Mouse (Mus musculus) stomach, embryonic 15.5 days (tissue): ENCODE results near the gene Cdk2ap2. TPM values are rescaled to one million over a fixed set of nuclear protein-coding genes. Genes with fewer than 3 reads are reported as not detected.
"Not testable (repeated sequence)": the region's sequence is repeated elsewhere in the genome, so short reads cannot be mapped to it uniquely, and the experiment has no call there.

Source experiments
- ATAC-seq: fragments of 200-750 bp; cut with Nextera tagmentation; 2 replicates; pipeline ENCODE4 v1.8.0; 2017; ENCODE audit warnings: low read depth, moderate number of reproducible peaks, moderate TSS enrichment; ENCODE audit not compliant: insufficient read depth, low FRiP score
- H3K27ac ChIP-seq: fragments of 300-500 bp; sonication (generic); 2 replicates; pipeline ENCODE4 v1.5.1; 2015; ENCODE audit warnings: mild to moderate bottlenecking, inconsistent platforms
- H3K27me3 ChIP-seq: fragments of 300-500 bp; sonication (generic); replicated peaks from 2 replicates; pipeline ENCODE4 v1.6.1; 2015; ENCODE audit warnings: inconsistent platforms
- H3K36me3 ChIP-seq: fragments of 300-500 bp; sonication (generic); 2 replicates; pipeline ENCODE4 v1.6.1; 2015; ENCODE audit warnings: inconsistent platforms
- H3K4me1 ChIP-seq: fragments of 300-500 bp; sonication (generic); 2 replicates; pipeline ENCODE4 v1.6.1; 2015; ENCODE audit warnings: inconsistent platforms
- H3K4me2 ChIP-seq: fragments of 300-500 bp; sonication (generic); 2 replicates; pipeline ENCODE4 v1.6.1; 2015; ENCODE audit warnings: mild to moderate bottlenecking, inconsistent platforms
- H3K4me3 ChIP-seq: fragments of 300-500 bp; sonication (generic); replicated peaks from 2 replicates; pipeline ENCODE4 v1.5.1; 2015; ENCODE audit warnings: inconsistent platforms
- H3K9ac ChIP-seq: fragments of 300-500 bp; sonication (generic); 2 replicates; pipeline ENCODE4 v1.6.1; 2015; ENCODE audit warnings: inconsistent platforms
- H3K9me3 ChIP-seq: fragments of 300-500 bp; sonication (generic); 2 replicates; pipeline ENCODE4 v1.6.1; 2016; ENCODE audit warnings: inconsistent platforms
- WGBS: fragments of 180-500 bp; shearing (Covaris S2); methylation state at CpG from one replicate; pipeline ENCODE4 v1.1.7; 2015; 5-methylcytosine and 5-hydroxymethylcytosine counted together
- polyA plus RNA-seq: library from polyadenylated mRNA; unstranded; fragments of >200 nt; fragmentation: Nextera tagmentation; extraction: Ambion mirVana; gene quantifications from 2 replicates; pipeline ENCODE4 v1.2.1, GENCODE M21; 2015

Gene Cdk2ap2
- polyA plus RNA-seq, 1 experiment from 2014 or later, result 121 TPM

DNA sequence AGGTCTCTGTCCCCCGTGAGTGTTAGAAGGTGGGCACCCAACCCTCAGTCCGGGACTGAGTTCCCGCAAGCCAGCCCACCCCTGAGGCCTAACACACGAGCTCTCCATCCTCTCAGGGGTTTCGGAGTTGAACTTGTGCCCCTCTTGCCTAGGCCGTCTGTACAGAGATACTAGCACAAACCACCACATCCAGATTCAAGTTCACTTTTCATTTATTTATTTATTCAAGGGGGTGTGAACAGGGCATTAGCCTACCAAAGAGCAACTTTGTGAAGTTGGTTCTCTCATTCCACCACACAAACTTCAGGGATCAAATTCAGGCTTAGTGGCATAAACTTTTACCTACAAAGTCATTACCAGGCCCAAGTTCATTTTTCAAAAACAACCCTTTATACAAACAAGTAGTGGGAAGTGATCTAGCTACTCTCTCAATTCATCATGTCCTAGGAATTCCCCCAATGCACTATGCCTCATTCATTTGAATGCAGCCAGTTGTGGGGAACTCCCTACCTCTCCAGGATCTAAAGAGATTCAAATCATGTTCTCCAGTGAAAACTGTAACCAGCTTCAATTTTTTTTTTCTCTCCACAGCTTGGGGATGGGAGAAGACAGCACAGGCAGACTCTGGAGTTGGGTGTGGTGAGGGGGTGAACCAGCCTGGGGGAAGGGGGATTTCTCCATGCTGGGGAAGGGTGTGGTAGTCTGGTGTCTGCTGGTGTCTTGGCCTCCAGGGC, 38.4 kb downstream of the Cdk2ap2 start:
- not testable (repeated sequence) for H3K36me3 ChIP-seq, H3K27ac ChIP-seq, H3K27me3 ChIP-seq, H3K9ac ChIP-seq, H3K4me2 ChIP-seq, H3K4me1 ChIP-seq, ATAC-seq, H3K4me3 ChIP-seq, H3K9me3 ChIP-seq
- WGBS, result 70% methylated on average over 6 of the region's 6 CpGs

- not testable (repeated sequence) for ATAC-seq, H3K27ac ChIP-seq, H3K4me1 ChIP-seq, H3K9ac ChIP-seq, H3K4me3 ChIP-seq, H3K27me3 ChIP-seq, H3K4me2 ChIP-seq, H3K9me3 ChIP-seq, H3K36me3 ChIP-seq
- 22% methylated on average over 8 of the region's 8 CpGs for WGBS
Measured at GRCm38 (mm10) chr19:4135963-4136345, 39.0 kb downstream of the Cdk2ap2 start.

GRCm38 (mm10) chr19:4136463-4136862, 39.5 kb downstream of the Cdk2ap2 start:
- no peaks in the 10 kb centered on the region for H3K27me3 ChIP-seq
- H3K4me1 ChIP-seq, result no peaks in the 10 kb centered on the region
- no peak overlapping the region for H3K9ac ChIP-seq
- H3K4me2 ChIP-seq, result no peak overlapping the region
- WGBS, result 81% methylated on average over 5 of the region's 5 CpGs
- ATAC-seq, result no peak
- no peaks in the 10 kb centered on the region for H3K9me3 ChIP-seq
- no peak overlapping the region for H3K27ac ChIP-seq
- peaks cover 5% of the 10 kb centered on the region for H3K36me3 ChIP-seq
- H3K4me3 ChIP-seq, result no peak overlapping the region

GRCm38 (mm10) chr19:4137913-4138312, 40.9 kb downstream of the Cdk2ap2 start:
- Histone ChIP-seq H3K4me2 (no peak overlapping the region), H3K9ac (no peak overlapping the region), H3K27me3 (no peaks in the 10 kb centered on the region), H3K4me1 (no peaks in the 10 kb centered on the region), H3K27ac (no peak overlapping the region), H3K4me3 (no peak overlapping the region), H3K36me3 (no peaks in the 10 kb centered on the region), H3K9me3 (no peaks in the 10 kb centered on the region)
- ATAC-seq, result no peak
- 79% methylated on average over 5 of the region's 5 CpGs for WGBS

DNA sequence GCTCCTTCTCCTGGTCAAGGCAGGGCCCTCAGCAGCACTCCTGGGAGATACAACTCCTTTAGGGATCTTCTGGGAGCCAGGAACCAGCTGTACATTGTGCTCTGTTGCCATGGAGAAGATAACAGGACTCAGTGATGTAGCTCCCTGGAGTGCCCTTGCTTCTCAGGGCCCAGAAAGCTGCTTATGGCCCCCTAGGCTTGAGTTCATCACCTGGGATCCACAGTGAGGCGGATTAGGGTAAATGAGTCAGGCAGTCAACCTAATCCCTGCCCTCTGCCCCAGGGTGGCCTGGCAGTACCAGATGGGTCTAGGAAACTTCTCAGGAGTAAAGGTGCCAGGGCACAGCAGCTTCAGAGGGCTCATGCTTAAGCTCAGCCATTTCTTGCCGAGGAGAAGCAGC, 42.5 kb downstream of the Cdk2ap2 start, which contains the start of gene Gpr152:
Gene Gpr152, plus strand, starts transcription at position 342 of the 400 bp plus-strand sequence.
- no peaks in the 10 kb centered on the region for H3K9me3 ChIP-seq
- ATAC-seq, result no peak
- no peaks in the 10 kb centered on the region for H3K36me3 ChIP-seq
- H3K4me3 ChIP-seq, result no peak within 1 kb of the TSS
- H3K27me3 ChIP-seq, result no peaks in the 10 kb centered on the region
- no peaks in the 10 kb centered on the region for H3K4me1 ChIP-seq
- no peak within 1 kb of the TSS for H3K4me2 ChIP-seq
- H3K9ac ChIP-seq, result no peak within 1 kb of the TSS
- 82% methylated on average over 2 of the region's 2 CpGs for WGBS
- no peak within 1 kb of the TSS for H3K27ac ChIP-seq

GRCm38 (mm10) chr19:4140147-4140546, 43.2 kb downstream of the Cdk2ap2 start:
- no peak overlapping the region for H3K27ac ChIP-seq
- no peak overlapping the region for H3K4me3 ChIP-seq
- ATAC-seq, result no peak
- no peak overlapping the region for H3K4me2 ChIP-seq
- H3K9me3 ChIP-seq, result no peaks in the 10 kb centered on the region
- WGBS, result 61% methylated on average over 6 of the region's 6 CpGs
- no peak overlapping the region for H3K9ac ChIP-seq
- H3K27me3 ChIP-seq, result no peaks in the 10 kb centered on the region
- no peaks in the 10 kb centered on the region for H3K4me1 ChIP-seq
- no peaks in the 10 kb centered on the region for H3K36me3 ChIP-seq

GRCm38 (mm10) chr19:4142416-4143173, 45.6 kb downstream of the Cdk2ap2 start:
- Histone ChIP-seq H3K27me3 (no peaks in the 10 kb centered on the region), H3K27ac (no peak overlapping the region), H3K4me1 (no peaks in the 10 kb centered on the region), H3K9me3 (no peaks in the 10 kb centered on the region), H3K4me2 (no peak overlapping the region), H3K36me3 (no peaks in the 10 kb centered on the region), H3K9ac (no peak overlapping the region), H3K4me3 (no peak overlapping the region)
- 0 out of 2 replicates have a peak, but pooled peaks have one; percentile 9 for ATAC-seq
- WGBS, result 93% methylated on average over 18 of the region's 18 CpGs

DNA sequence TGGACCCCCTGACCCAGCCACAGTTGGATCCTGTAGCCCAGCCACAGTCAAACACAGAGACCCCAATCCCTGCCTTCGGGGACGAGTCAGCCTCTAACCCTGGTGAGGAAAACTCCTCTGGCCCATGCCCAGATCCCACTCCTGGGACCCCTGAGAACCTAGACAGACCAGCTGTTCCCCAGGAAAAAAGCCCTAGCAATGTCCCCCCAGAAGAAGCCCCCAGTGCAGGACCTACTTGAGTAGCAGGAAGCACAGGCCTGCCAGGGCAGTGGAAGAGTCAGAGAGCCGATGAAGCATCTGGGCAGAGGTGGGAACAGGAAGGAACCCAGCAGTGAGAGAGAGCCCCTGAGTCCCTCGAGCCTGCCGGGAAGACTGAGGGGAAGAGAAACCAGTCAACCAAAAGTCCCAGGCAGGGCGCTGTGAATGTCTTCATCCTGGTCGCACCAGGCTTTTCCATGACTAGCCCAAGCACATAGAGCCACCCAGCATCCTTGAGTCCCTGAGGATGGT, 46.8 kb downstream of the Cdk2ap2 start, which contains the start of gene Cabp4:
Gene Cabp4, minus strand, starts transcription at position 275 of the 510 bp plus-strand sequence.
- Histone ChIP-seq H3K9ac (no peak within 1 kb of the TSS), H3K4me1 (0 out of 2 replicates have a peak, but pooled peaks cover 7% of the 10 kb centered on the region), H3K9me3 (no peaks in the 10 kb centered on the region), H3K4me3 (no peak within 1 kb of the TSS), H3K4me2 (no peak within 1 kb of the TSS), H3K27me3 (no peaks in the 10 kb centered on the region), H3K27ac (no peak within 1 kb of the TSS), H3K36me3 (no peaks in the 10 kb centered on the region)
- no peak for ATAC-seq
- WGBS, result 69% methylated on average over 7 of the region's 7 CpGs

- H3K4me1 ChIP-seq, result peaks cover 16% of the 10 kb centered on the region
- no peak overlapping the region for H3K9ac ChIP-seq
- 73% methylated on average over 16 of the region's 16 CpGs for WGBS
- H3K4me2 ChIP-seq, result no peak overlapping the region
- no peaks in the 10 kb centered on the region for H3K36me3 ChIP-seq
- H3K9me3 ChIP-seq, result no peaks in the 10 kb centered on the region
- no peak overlapping the region for H3K4me3 ChIP-seq
- H3K27ac ChIP-seq, result no peak overlapping the region
- ATAC-seq, result no peak
- no peaks in the 10 kb centered on the region for H3K27me3 ChIP-seq
Measured at GRCm38 (mm10) chr19:4144550-4145498, 47.8 kb downstream of the Cdk2ap2 start.

- H3K9me3 ChIP-seq, result no peaks in the 10 kb centered on the region
- H3K4me1 ChIP-seq, result peaks cover 20% of the 10 kb centered on the region
- WGBS, result 87% methylated on average over 5 of the region's 5 CpGs
- no peak overlapping the region for H3K27ac ChIP-seq
- H3K4me3 ChIP-seq, result no peak overlapping the region
- H3K9ac ChIP-seq, result no peak overlapping the region
- H3K36me3 ChIP-seq, result peaks cover 6% of the 10 kb centered on the region
- no peak for ATAC-seq
- H3K4me2 ChIP-seq, result no peak overlapping the region
- no peaks in the 10 kb centered on the region for H3K27me3 ChIP-seq
Measured at GRCm38 (mm10) chr19:4145936-4146335, 49.0 kb downstream of the Cdk2ap2 start.

DNA sequence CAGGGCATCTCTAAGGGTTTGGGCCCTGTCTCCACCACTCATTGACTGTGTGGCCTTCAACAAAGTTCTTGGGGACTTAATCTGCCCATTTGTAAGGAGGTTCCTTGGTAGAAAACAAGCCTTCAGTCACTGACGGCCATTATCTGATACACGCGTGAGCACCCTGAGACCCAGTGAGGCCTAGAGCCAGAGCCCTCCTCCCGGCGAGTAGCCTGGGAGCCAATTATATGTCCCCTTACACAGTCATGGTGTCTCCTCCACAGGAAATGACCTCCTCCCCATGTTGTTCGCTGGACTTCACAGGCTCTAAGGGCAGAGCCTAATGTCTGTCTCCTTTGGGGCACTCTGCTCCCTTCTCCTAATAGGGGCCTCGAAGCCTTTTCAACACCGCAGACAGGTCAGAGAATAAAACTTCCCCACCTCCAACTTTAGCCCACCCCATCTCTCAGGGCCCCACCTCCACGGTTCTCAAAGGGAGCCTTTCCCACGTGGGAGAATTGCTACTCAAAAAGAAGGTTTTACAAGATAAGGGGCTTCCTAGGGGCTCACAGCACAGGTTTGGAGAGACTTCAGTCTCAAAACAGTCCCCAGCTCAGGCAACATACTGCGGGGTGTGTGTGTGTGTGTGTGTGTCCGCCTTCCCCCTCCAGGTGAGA, 49.5 kb downstream of the Cdk2ap2 start:
- Histone ChIP-seq H3K4me3 (no peak overlapping the region), H3K4me1 (peaks cover 20% of the 10 kb centered on the region), H3K9ac (no peak overlapping the region), H3K4me2 (no peak overlapping the region), H3K36me3 (peaks cover 11% of the 10 kb centered on the region), H3K27ac (no peak overlapping the region), H3K9me3 (no peaks in the 10 kb centered on the region), H3K27me3 (no peaks in the 10 kb centered on the region)
- ATAC-seq, result no peak
- 64% methylated on average over 12 of the region's 12 CpGs for WGBS
